Mouse (Mus musculus) gastrocnemius, postnatal 25 days (tissue): ENCODE measurements at regions not wholly inside any gene's neighbourhood (a gene's known extent, or its start where the extent isn't known, plus 50 kb on each side); places are given as distances from the start of the nearest gene placed in this dataset.

Experiments
- DNase-seq: peaks from one replicate; pipeline ENCODE4 v3.0.0; 2022

DNA sequence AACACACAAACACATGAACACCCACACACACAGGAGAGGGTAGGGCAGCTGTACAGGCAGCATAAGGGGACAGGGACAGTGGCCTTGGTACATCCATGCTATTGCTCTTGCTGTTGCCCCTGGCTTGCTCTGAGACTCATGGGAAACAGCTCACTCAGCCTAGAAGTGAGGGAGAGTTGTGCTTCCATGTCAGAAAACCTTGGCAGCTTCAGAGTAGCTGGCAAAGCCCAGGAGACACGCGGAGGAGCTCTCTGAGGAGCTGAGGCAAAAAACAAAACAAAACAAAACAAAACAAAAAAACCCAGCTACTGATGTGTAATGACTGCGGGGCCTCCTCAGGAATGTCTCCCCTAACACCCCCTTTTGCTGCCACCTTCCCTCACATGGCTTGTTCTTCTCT, 321.6 kb upstream of the Dio3 start:
- DNase-seq, result no peak

DNA sequence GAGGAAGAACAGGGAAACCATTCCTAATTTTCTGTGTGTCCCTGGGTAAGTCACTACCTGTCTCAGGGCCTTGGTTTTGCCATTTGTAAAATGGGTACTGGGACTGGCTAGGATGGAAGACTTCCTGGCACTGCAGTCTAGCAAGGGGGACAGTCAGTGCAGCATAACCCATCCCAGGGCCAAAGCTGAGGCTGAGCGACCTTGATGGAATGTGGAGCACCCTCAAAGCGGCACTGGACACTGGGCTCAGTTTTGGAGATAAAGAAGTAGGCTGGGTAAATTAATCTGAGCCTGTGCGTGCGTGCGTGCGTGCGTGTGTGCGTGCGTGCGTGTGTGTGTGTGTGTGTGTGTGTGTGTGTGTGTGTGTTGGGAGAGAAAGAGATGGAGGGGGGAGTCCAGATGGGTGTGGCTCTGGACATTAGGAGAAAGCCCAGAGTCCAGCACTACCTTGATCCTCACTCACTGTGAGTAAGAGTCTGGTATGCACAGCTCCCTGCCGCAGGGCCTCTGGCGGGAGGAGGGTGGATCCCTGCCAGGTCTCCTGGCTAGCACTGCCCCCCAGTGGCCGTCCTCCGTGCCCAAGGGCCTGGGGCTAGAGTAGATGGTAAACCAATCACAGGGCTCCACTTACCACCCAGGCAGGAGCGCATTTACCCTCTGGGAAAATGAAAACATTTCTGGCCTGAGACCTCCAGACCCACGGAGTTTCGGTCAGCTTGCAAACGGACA, 320.3 kb upstream of the Dio3 start:
- peak; percentile 60 for DNase-seq

DNA sequence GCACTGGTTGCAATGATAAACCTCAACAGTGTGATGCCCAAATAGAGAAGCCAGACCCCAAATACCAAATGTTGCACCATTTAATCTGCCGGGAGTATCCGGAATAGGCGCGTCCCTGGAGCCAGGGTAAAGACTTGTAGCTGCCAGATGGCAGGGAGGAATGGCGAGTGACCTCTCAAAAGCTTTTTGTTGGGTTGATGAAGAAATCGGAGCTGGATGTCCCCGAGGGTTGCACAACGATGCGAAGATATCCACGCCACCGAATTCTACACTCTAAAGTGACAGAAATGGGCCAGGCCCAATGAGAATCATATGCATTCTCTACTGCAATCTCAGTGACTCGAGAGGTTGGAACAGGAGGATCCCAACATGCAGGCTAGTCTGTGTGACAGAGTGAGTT, 312.1 kb upstream of the Dio3 start:
- no peak for DNase-seq

DNA sequence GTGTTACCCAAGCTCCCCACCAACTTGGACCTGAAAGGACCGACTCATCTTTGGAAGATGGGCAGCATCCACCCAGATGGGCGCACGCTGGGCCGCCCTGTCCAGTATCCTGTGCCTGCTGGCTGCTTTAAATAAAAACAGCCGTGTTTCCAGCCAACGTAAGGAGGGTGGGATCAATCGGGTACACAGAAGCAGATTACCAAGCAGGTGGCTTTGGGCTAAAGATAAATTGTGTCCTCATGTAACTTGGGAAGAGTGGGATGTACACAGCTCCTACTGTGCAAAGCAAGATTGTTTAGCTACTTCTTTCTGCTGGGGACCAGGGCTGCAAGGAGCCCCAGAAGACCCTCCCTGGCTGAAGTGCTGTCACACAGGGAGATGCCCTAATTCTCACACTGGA, 310.6 kb upstream of the Dio3 start:
- DNase-seq, result no peak

DNA sequence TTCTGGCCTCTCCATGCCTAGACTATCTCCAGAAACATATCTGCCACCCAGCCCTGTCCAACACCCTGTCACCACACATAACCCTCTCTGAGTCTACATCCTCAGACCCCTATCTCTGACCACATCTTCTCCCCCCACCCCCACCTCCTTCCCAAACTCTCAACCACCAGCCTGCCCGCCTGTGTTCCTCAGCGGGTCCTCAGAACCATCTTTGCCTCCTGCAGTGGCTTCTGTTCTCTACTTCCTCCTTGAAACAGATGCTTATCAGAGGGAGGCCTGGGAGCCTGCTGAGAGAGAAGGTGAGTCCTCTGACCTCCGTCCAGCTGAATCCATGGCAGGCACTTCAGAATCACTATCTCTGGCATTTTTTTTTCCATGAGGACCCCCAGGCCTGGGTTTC, 307.4 kb upstream of the Dio3 start:
- DNase-seq, result no peak

DNA sequence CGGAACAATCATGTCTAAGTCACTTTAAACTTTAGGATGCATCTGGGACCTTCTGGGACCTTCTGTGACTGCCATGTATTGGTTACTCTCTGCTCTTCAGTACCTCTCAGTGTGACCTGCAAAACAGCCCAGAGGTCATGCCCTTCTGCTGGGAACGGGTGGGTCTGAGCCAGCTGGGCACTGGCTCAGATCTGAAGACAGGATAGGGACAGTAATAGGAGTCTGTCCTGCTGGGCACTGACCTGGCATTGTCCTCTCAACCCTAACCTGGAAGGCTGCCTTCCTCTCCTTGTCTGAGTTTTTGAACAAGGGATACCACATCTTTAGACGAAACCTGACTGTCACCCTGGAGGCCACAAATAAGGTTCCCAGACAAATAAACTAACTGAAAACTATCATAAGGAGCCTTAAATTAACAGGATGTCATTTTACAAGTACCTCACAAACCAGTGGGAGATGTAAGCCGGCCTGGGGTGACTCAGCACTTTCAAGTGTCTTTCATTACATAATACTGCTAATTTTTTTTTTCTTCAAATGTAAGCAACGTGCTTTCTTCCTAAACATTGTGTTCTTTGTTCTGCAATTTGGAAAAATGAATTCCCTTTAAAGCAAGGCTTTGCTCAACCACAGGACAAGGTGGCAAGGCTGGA, 306.4 kb upstream of the Dio3 start:
- DNase-seq, result no peak

DNA sequence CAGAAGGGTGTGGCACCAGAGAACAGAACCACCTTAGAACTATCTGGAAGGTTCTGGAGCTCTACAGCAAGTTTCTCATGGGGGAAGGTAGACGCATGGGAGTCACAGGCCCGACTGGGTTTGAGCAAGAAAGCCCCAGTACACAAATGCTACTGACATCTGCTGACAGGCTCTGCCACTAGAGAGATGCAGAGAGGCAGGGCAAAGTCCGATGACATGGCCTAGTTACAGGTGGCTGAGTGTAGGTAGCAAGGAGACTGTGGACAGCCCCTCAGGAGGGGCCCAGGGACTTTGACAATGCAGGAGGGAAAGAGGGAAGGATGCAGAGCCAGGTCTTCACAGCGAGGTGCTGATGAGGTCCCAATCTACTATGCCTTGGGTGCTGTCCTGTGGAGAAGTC, 305.3 kb upstream of the Dio3 start:
- DNase-seq, result no peak

DNA sequence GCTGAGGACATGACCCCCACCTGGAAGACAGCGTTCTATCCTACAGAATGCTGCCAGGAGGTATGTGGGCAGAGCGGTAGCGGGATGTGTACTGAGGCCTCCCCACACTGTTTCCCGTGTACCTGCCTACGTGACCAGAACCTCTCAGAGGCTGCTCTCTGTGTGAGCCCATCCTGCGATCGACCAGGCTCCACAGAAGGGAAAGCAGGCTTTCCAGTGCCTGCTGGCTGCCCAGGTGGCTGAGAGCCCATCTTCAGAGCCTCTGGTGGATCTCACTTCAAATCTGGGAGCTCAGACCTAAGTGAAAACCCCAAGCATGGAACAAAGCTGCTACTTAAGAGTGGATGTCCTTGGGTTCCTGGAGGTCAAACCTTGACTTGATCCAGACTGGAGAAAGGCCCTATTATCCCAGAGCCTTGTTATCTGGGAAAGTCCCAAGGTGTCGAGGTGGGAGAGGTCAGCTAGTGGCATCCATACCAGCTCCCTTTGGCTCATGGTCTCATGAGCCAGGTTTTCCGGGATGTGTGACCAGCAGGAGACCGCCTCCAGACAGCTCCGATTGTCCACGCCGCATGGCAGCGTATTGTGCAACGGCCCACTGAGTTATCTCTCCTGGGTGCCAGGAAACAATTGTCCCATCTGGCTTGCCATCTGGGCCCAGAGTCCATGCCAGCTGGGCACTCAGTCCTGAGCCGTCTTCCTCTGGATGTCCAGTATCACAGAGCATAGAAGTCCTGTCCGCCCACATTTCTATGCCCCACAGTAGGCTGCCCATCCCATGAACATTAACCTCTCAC, 303.5 kb upstream of the Dio3 start:
- no peak for DNase-seq

DNA sequence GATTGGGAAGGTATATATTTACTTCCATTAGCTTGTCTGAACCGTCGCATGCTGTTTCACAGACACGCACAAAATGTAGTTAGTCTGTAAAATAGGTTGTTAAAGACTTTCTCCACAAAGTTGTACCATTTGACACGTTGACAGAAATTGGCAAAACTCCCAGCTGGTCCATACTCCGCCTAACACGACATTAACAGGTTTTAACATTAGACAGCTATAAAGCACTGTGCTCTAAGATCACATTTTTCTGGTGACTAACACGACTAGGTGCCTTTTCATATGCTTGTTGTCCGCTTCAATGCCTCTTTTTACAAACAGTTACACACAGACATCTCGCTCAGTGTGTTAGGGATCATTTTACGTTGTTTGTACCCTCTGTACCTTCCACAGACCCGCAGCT, 294.2 kb upstream of the Dio3 start:
- DNase-seq, result no peak

DNA sequence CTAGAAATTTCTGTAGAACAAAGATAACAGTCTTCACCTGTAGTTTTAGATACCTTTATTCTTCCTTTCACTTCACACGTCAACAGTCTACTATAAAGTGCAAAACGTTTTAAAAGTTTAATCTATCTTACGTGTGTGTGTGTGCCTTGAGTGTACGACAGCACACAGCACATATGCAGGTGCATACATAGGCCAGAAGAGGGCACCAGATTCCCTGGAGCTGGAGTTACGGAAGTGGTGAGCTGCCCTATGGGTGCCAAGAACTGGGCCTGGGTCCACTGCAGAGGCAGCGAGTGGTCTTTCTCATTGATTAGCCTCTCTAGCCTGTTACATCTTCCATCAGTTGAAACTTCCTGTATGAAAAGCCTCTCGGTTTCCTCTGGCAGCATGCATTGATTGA, 285.5 kb upstream of the Dio3 start:
- no peak for DNase-seq

DNA sequence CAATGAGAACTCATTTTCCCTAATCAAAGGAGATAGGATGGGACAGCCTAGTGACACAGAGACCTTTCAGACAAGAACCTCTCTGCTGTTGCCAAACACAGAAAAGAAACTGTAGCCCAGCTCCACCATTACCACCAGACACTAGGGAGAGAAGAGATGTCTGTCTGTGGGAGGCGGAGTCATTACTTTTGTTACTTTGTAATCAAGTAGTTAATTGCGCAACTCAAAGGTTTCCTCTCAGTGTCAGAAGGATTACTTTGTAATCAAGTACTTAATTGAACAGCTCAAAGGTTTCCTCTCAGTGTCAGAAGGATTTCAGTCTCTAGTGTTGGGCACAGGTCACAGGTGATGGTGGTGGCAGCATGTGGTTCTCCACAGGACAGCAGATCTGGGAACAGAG, 276.2 kb upstream of the Dio3 start:
- DNase-seq, result no peak

DNA sequence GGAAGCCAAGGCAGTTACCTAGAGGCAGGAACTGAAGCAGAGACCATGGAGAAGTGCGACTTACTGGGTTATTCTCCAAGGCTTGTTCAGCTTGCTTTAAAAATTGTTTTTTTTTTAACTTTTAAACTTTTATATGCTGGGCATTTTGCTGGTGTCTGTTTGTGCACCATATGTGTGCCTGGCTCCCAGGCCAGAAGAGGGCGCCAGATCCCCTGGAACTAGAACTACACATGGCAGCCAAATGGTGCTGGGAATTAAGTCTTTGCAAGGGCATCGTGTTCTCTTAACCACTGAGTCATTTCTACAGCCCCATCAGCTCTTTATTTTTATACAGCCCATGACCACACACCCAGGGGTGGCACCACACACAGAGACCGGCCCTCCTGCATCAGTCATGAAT, 269.7 kb upstream of the Dio3 start:
- no peak for DNase-seq

DNA sequence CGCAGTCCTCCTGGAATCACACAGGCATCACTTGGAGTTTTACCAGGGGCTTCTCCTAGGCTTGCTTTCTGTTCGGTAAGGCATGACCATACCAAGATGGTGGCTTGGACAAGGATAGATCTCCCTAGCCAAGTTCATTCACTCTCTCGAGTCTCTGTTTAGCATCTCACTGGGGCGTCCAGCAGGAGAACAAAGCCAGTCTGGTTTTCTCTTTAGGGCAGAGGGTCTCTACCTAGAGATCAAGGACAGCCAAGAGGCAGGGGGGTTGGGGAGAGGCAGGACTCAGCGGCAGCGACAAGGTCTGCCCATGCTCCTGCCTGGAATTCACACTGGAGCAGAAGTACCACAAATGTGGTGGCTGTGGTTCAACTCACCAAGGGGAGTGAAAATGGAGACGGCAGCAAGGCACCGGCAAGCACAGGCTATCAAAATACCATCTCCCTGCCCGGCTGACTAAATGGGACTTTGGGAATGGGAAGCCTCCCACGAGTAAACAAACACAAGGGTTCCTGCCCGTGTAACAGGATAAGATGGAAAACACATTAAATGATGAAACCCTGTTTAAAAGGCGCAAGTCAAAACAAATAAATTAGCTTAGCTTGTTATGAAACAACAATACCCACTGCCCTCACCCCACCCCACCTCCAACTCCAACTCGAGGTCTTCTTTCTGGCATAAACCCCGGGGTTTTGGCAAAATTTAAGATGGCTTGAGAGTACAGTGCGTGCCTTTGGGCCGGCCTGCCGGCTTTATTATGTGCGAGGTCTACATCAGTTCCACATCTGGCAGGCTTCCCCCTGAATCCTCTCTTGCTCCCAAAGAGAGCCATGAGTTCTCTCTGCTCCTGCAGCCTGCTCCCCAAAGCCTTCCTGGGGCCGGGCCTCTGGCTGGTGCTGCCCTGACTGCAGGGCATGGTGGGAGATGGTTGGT, 258.1 kb upstream of the Dio3 start:
- DNase-seq, result peak; percentile 51

DNA sequence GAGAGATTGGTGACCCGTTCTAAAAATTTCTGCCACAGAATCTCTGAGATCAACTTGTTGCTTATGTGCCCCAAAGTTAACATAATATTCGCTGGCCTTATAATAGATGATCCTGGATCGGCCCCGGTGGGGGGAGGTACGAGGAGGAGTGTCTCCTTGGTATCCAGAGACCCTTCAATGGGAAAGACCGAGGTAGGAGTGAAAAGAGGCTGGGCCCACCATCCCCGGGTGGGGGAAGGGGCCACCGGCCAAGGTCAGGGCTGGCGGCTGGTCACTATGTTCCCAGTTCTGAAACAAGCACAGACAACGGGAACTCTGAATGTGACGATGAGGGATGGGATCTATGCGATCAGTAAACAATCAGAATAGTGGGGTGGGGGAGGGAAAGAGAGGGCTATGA, 257.2 kb upstream of the Dio3 start:
- DNase-seq, result no peak

DNA sequence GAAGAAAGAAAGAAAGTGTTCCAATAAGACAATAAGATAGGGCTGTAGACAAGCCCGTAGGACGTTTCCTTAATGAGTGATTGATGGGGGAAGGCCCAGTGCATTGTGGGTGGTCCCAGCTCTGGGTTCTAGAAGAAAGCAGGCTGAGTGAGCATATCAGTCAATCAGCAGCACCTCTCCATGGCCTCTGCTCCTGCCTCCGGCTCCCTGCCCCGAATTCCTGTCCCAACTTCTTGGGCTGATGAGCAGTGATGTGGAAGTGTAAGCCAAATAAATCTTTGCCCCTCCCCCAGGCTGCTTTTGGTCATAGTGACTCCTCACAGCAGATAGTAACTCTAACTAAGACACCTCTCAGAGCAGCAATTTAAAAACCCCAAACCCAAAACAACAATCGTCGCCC, 256.2 kb upstream of the Dio3 start:
- no peak for DNase-seq

DNA sequence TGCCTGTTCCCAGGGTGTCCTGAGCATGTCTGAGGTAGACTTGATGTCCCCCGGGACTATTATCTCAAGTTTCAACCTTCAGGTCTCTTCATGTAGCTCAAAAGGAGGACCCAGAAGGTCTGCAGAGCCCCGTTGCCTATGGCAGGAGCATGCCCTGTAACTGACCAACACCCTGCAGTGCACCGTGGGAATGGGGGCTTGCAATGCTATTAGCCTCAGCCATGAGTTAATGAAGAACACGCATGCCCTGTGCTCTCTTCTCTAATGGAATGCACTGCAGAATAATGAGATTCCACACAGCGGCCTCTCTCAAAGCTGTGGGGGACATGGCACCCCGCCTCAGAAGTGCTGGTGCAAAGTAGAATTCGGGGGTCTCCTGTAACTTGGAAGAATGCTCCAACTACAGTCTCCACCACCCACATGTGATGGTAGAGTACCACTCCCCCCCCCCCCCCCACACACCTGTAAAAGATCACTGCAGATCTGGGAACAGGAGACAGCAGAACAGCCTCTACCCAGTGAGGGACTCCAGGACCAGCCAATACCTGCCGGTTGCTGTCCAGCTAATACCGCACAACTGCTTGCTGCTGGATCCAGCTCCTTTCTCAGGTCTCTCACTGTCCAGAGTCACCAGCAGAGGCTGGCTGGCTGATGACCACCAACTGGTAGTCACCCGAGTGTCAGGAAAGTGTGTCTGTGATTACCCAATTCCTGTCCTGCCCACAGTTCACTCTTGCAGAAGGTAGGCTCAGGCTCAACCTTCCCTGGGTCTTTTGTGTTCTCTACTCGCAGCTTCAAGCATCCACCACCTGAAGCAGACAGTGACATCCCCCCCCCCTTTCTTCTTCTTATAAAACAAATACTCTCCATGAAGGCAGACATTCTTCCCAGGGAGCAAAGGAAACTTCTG, 255.4 kb upstream of the Dio3 start:
- DNase-seq, result no peak

DNA sequence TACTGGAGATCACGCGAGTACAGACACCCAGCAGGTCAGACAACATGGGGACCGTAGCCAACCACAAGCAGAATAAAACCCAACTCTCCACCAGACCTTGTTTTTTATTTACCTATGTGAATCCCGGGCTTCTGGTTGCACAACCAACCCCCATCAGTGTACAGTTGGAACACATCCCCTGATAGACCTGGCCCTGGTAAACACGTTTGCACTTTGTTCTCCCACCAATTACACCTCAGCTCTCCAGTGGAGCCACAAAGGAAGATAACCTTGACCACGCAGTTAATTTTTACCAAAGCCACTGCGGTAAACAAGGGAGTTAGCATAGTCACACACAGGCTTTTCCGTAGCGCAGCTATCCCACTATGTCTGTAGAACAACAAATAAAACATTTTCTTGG, 254.6 kb upstream of the Dio3 start:
- DNase-seq, result no peak

DNA sequence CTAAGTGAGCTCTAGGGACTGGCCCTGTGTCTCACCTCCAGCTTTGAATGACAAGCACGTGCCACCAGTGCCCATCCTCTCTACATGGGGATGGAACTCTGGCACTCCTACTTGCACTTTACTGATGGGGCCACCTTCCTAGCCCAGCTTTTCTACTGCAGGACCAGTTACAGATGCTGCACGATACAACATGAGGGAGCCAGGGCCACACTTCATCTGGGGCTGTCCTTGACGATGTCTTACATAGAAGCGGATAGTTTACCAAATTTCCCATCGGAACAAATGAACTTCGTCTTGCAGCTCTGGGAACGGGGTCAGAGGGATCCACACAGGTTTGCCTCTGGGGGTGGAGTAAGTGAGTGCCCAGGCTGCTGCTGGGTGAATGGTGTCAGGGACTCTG, 253.7 kb upstream of the Dio3 start:
- no peak for DNase-seq

DNA sequence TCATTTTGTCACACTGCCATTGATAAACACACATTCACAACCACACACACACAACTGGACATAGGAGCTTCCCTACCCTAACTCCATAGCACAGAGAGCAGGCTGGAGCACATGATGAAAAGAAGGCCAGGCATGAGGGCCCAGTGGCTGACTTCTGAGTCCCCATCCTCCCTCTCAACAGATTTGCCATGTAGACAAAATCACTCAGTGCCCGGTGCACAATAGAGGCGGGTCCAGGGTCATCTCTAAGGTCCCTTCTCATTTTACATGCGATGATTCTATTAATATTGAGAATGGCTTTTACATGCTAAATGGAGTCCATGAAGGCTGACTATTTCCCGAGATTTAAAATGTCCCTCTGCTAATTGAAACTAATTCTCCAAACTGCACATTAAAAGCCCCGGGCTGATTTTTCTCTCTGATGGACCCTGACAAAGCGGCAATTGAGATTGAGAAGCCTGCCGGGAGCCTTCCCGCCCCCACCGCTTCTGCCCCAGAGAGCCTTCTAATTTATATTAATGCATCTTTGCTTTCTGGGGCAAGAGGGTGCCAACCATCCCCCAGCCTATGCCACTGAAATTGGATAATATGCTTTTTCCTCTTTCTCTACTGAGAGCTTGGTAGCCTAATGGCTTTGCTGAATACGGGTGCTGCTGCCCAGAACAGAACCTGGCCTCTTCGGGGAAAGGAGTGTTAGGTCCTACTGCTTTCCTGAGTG, 252.7 kb upstream of the Dio3 start:
- DNase-seq, result no peak

DNA sequence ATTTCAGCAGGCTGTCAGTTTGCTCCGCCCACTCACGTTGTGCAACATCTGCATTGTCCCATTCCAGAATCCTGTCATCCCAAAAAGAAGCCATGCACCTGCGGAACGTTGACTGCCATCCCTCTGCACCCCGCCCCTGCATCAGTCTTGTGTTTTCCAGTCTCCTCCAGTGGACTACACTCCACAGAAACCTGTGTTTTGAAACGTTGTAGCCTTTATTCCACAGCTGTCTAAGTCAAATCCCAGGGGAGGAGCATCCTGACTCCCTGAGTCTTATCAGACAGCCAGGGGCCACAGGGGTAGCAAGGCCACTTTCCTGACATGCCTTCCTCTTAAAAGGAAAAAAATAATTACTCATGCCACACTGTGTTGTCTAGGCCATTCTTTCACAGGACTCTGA, 251.5 kb upstream of the Dio3 start:
- DNase-seq, result no peak

DNA sequence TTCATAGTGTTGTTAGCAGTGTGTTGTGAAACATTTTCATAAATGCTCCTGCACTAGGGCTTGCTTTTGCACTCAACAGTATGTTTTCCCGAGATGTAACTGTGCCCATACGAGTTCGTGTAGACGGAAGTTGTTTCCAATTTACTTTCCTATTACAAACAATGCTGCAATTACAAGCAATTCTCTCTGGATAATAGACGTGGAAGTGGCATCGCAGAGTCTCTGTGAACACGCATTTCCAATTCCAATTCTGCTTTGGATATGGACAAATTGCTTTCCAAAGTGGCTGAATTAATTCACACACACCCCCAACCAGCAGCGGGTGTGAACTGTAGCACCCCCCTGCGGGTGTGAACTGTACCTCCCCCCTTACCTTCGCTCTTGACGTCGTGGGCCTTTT, 250.9 kb upstream of the Dio3 start:
- no peak for DNase-seq
